Mouse (Mus musculus): Measurements from ENCODE around the gene Cfdp1.

DNA sequence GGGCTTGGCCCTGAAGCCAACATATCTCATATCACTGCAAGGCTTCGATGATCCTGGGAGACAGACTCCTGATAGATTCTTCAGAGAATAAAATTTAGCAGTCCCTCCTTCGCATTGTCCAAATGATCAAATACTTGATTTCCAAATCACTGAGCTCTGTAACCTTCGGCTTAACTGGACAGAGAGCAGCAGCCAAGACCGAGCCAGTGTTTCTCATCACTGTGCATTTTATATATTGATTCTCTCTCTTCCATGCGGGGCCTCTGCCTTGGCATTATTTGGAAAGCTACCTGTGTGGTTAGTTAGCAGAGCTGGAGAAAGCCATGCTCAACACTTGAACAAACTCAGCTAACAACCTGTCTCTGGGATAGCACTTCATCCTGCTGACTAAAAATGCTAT lies 80.6 kb downstream of the Cfdp1 start:
- TF ChIP-seq CTCF (IDR thresholded peaks at IDR 0.05; ENCODE audit: low read depth) (no peak), EP300 (optimal IDR thresholded peaks at IDR 0.05) (no peak)
